Mouse (Mus musculus) testis, adult 2 months (tissue): ENCODE measurements around the gene Car5b. TPM values are rescaled to one million over a fixed set of nuclear protein-coding genes. Genes with fewer than 3 reads are reported as not detected.

Source experiments
- H3K27ac ChIP-seq: fragments of 200-500 bp; 2 replicates; pipeline ENCODE4 v1.5.1; 2012; ENCODE audit warnings: low read depth, low read length; ENCODE audit not compliant: control insufficient read depth, insufficient read depth
- H3K27me3 ChIP-seq: fragments of 200-500 bp; 2 replicates; pipeline ENCODE4 v1.6.1; 2012; ENCODE audit warnings: mild to moderate bottlenecking, low read length, moderate library complexity; ENCODE audit not compliant: control insufficient read depth, insufficient read depth
- H3K36me3 ChIP-seq: fragments of 200-500 bp; 2 replicates; pipeline ENCODE4 v1.6.1; 2012; ENCODE audit warnings: mild to moderate bottlenecking, low read length; ENCODE audit not compliant: control insufficient read depth, insufficient read depth
- H3K4me1 ChIP-seq: fragments of 200-500 bp; 2 replicates; pipeline ENCODE4 v1.6.1; 2012; ENCODE audit warnings: low read length; ENCODE audit not compliant: control insufficient read depth, insufficient read depth
- H3K4me3 ChIP-seq: fragments of 200-500 bp; 2 replicates; pipeline ENCODE4 v1.5.1; 2012; ENCODE audit warnings: low read depth, mild to moderate bottlenecking, low read length, moderate library complexity, mixed read lengths; ENCODE audit not compliant: control insufficient read depth
- CTCF ChIP-seq: fragments of 200-500 bp; IDR thresholded peaks from 2 replicates; pipeline ENCODE4 v1.5.1; 2012; ENCODE audit warnings: low read depth, mild to moderate bottlenecking, inconsistent platforms, low read length, moderate library complexity; ENCODE audit not compliant: control insufficient read depth, insufficient read depth, insufficient replicate concordance
- POLR2A ChIP-seq: fragments of 200-500 bp; IDR thresholded peaks from 2 replicates; pipeline ENCODE4 v1.6.1; 2012; ENCODE audit warnings: low read depth, mild to moderate bottlenecking, inconsistent platforms, low read length, moderate library complexity; ENCODE audit not compliant: control insufficient read depth
- polyA plus RNA-seq: library from polyadenylated mRNA; depleted of rRNA; stranded (reverse); fragments of >200 nt; gene quantifications from 2 replicates; pipeline ENCODE4 v1.2.3, GENCODE M21; 2012

The Car5b gene
- polyA plus RNA-seq, 1 experiment: 2.8 TPM

GRCm38 (mm10) chrX:164013318-164013717 is 14.5 kb downstream of the Car5b start:
- TF ChIP-seq POLR2A (no peak), CTCF (no peak)
- Histone ChIP-seq H3K4me3 (no peak overlapping the region), H3K27ac (no peak overlapping the region), H3K4me1 (no peaks in the 10 kb centered on the region), H3K36me3 (no peaks in the 10 kb centered on the region), H3K27me3 (no peaks in the 10 kb centered on the region)

DNA sequence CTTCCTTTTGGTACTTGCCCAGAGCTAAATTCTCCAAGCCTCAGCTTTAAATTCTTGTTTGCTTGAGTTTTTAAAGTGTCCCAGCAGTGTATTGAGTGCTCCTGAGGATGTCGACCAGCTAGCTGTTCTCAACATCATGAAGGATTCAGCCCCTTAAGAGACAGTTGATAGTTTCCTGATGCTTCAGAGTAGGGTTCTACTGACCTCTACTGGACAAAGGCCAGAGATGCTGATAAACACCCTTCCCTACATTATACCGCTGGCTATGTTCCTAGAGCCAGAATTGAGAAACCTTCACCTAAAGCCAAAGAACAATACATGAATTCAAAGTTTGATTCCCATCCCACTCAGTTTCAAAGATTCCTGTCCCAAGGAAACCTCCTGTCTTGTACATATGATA is 23.0 kb downstream of the Car5b start:
- Histone ChIP-seq H3K27me3 (no peaks in the 10 kb centered on the region), H3K27ac (no peak overlapping the region), H3K4me3 (no peak overlapping the region), H3K4me1 (no peaks in the 10 kb centered on the region), H3K36me3 (no peaks in the 10 kb centered on the region)
- no peak for TF ChIP-seq CTCF
- TF ChIP-seq POLR2A: no peak

DNA sequence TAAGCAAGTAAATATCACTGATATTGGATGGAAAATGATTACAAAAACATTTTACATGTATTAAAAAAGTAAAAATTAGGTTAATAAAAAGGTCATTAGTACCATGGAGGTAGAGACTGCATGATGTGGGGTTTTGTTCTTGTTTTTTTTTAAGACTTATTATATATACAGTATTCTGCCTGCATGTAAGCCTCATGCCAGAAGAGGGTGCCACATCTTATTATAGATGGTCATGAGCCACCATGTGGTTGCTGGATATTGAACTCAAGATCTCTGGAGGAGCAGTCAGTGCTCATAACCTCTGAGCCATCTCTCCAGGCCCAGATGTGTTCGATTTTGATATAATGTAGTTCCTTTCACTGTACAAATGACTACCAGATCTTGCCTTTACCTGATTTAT is 27.9 kb downstream of the Car5b start:
- no peaks in the 10 kb centered on the region for H3K4me1 ChIP-seq
- H3K27me3 ChIP-seq: no peaks in the 10 kb centered on the region
- TF ChIP-seq CTCF (no peak), POLR2A (no peak)
- H3K27ac ChIP-seq: no peak overlapping the region
- H3K36me3 ChIP-seq: no peaks in the 10 kb centered on the region
- H3K4me3 ChIP-seq: no peak overlapping the region

DNA sequence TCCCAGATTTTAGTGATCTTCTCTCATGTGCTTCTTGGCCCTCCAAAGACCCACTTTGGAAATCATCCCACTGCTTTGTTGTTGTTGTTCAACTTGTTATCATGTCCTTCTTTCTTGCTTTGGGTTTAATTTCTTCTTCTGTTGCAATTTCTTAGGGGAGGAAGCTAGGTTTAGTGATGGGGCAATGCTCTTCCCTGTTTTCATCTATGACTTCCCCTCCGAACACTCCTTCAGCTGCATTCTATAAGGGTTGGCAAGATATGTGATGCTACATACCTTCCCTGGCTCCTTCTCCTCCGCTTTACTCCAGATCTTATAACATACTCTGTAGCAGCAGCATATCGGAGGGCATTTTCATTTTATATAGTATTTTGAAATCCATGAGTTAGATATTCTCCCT is 31.0 kb downstream of the Car5b start:
- H3K4me1 ChIP-seq: no peaks in the 10 kb centered on the region
- no peaks in the 10 kb centered on the region for H3K27me3 ChIP-seq
- TF ChIP-seq CTCF: no peak
- no peak for TF ChIP-seq POLR2A
- no peaks in the 10 kb centered on the region for H3K36me3 ChIP-seq
- H3K27ac ChIP-seq: no peak overlapping the region
- no peak overlapping the region for H3K4me3 ChIP-seq

- no peaks in the 10 kb centered on the region for H3K36me3 ChIP-seq
- H3K4me1 ChIP-seq: no peaks in the 10 kb centered on the region
- TF ChIP-seq POLR2A: no peak
- no peak for TF ChIP-seq CTCF
Measured at GRCm38 (mm10) chrX:163987718-163988374, 40.0 kb downstream of the Car5b start.

GRCm38 (mm10) chrX:163982129-163982528 is 45.7 kb downstream of the Car5b start:
- Histone ChIP-seq H3K36me3 (no peaks in the 10 kb centered on the region), H3K4me1 (no peaks in the 10 kb centered on the region), H3K27ac (0 out of 2 replicates have a peak overlapping the region, but pooled peaks have one; percentile 8), H3K4me3 (no peak overlapping the region), H3K27me3 (no peaks in the 10 kb centered on the region)
- TF ChIP-seq POLR2A (no peak), CTCF (no peak)

More at GRCm38 (mm10) chrX:163987718-163988374, 40.0 kb downstream of the Car5b start:
- Histone ChIP-seq H3K27ac (no peak overlapping the region), H3K27me3 (no peaks in the 10 kb centered on the region), H3K4me3 (no peak overlapping the region)

- Histone ChIP-seq H3K27me3 (no peaks in the 10 kb centered on the region), H3K4me1 (no peaks in the 10 kb centered on the region), H3K36me3 (no peaks in the 10 kb centered on the region), H3K27ac (no peak overlapping the region), H3K4me3 (no peak overlapping the region)
- TF ChIP-seq POLR2A: no peak
- no peak for TF ChIP-seq CTCF
Measured at GRCm38 (mm10) chrX:163981500-163981899, 46.3 kb downstream of the Car5b start.
